Mouse (Mus musculus) lung, embryonic 14.5 days (tissue): Measurements from ENCODE around the gene Zmat5. TPM values are rescaled to one million over a fixed set of nuclear protein-coding genes. Genes with fewer than 3 reads are reported as not detected.
A peak's percentile ranks its signal among the peaks of the same experiment; 100 is the strongest.

ENCODE experiments used
- ATAC-seq: fragments of 200-750 bp; cut with Nextera tagmentation; 2 replicates; pipeline ENCODE4 v1.8.0; 2017; ENCODE audit warnings: mild to moderate bottlenecking, moderate TSS enrichment, moderate library complexity; ENCODE audit not compliant: insufficient read depth
- DNase-seq: peaks from one replicate; pipeline ENCODE4 v3.0.0-alpha.2; 2015
- H3K27ac ChIP-seq: fragments of 300-500 bp; sonication (generic); 2 replicates; pipeline ENCODE4 v1.5.1; 2014; ENCODE audit warnings: low read depth, mild to moderate bottlenecking, moderate library complexity
- H3K27me3 ChIP-seq: fragments of 300-500 bp; sonication (generic); 2 replicates; pipeline ENCODE4 v1.6.1; 2014; ENCODE audit warnings: low read length, control low read depth; ENCODE audit not compliant: insufficient read depth
- H3K36me3 ChIP-seq: fragments of 300-500 bp; sonication (generic); 2 replicates; pipeline ENCODE4 v1.6.1; 2014; ENCODE audit warnings: control low read depth; ENCODE audit not compliant: insufficient read depth
- H3K4me1 ChIP-seq: fragments of 300-500 bp; sonication (generic); 2 replicates; pipeline ENCODE4 v1.6.1; 2014; ENCODE audit warnings: antibody characterized with exemption, control low read depth; ENCODE audit not compliant: insufficient read depth
- H3K4me2 ChIP-seq: fragments of 300-500 bp; sonication (generic); 2 replicates; pipeline ENCODE4 v1.6.1; 2014; ENCODE audit warnings: mild to moderate bottlenecking
- H3K4me3 ChIP-seq: fragments of 300-500 bp; sonication (generic); 2 replicates; pipeline ENCODE4 v1.5.1; 2014; ENCODE audit warnings: low read depth, low read length
- H3K9ac ChIP-seq: fragments of 300-500 bp; sonication (generic); 2 replicates; pipeline ENCODE4 v1.6.1; 2014
- H3K9me3 ChIP-seq: fragments of 300-500 bp; sonication (generic); 2 replicates; pipeline ENCODE4 v1.6.1; 2016; ENCODE audit warnings: low read depth, low read length, control low read depth
- CTCF ChIP-seq: IDR thresholded peaks from 2 replicates; pipeline ENCODE4 v1.5.1; 2016; ENCODE audit warnings: antibody characterized with exemption, low read depth
- WGBS: fragments of 180-500 bp; shearing (Covaris S2); extraction: QIAGEN DNeasy Blood & Tissue Kit; methylation state at CpG from one replicate; pipeline ENCODE4 v1.1.7; 2014; 5-methylcytosine and 5-hydroxymethylcytosine counted together
- polyA plus RNA-seq: library from polyadenylated mRNA; unstranded; fragments of >200 nt; fragmentation: Nextera tagmentation; extraction: Ambion mirVana; gene quantifications from 2 replicates; pipeline ENCODE4 v1.2.1, GENCODE M21; 2014

The Zmat5 gene
- polyA plus RNA-seq, 1 experiment from 2014 or later, result 70.4 TPM

DNA sequence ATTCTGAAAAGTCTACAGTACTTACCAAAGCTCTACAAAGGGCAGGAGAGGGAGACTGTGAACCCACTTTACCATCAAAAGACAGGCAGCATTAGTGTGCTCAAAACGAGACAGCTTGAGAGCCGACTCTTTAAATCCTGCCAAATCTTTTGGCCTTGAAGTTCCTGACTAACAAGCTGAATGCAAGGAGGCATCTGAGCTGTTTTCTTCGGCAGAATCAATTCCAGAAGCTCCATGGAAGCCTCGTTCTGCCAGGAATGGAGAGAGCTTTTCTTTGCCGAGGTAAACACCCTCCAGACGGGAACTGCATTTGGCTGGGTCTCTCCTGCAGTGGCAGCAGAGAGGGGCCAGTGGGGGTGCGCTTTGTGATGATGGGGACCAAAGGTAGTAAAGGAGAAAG is 64.8 kb downstream of the Zmat5 start:
- DNase-seq, result no peak
- Histone ChIP-seq H3K9ac (no peak overlapping the region), H3K27ac (no peak overlapping the region), H3K4me1 (no peaks in the 10 kb centered on the region), H3K4me3 (no peak overlapping the region), H3K36me3 (peaks cover 9% of the 10 kb centered on the region; the same call in 1 of the 2 replicates), H3K27me3 (no peaks in the 10 kb centered on the region), H3K9me3 (no peaks in the 10 kb centered on the region), H3K4me2 (no peak overlapping the region)
- no peak for TF ChIP-seq CTCF
- WGBS, result 72% methylated on average over 7 of the region's 7 CpGs
- ATAC-seq, result no peak

DNA sequence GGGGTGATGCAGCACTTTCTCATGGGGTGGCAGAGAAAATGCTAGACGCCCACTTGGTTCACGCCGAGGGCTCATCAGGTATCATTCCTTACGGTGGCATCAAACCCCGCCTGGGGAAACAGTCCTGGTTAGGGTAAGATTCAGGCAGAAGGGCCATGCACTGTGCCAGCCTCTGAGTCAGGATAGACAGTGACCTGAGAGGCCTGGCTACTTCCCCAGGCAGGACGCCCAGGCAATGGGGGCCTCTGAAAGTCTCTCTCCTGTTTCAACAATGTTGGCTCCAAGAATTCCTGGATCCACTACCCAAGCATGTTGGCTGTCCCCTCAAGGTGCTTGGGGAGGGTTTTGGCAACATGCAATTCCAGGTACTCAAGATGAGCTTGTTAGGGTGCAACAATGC is 65.4 kb downstream of the Zmat5 start:
- Histone ChIP-seq H3K27me3 (no peaks in the 10 kb centered on the region), H3K4me1 (no peaks in the 10 kb centered on the region), H3K9ac (no peak overlapping the region), H3K9me3 (no peaks in the 10 kb centered on the region), H3K4me3 (no peak overlapping the region), H3K27ac (no peak overlapping the region), H3K4me2 (no peak overlapping the region), H3K36me3 (peaks cover 9% of the 10 kb centered on the region; the same call in 1 of the 2 replicates)
- WGBS, result 91% methylated on average over 6 of the region's 6 CpGs
- ATAC-seq (no peak), DNase-seq (no peak)
- TF ChIP-seq CTCF, result no peak

DNA sequence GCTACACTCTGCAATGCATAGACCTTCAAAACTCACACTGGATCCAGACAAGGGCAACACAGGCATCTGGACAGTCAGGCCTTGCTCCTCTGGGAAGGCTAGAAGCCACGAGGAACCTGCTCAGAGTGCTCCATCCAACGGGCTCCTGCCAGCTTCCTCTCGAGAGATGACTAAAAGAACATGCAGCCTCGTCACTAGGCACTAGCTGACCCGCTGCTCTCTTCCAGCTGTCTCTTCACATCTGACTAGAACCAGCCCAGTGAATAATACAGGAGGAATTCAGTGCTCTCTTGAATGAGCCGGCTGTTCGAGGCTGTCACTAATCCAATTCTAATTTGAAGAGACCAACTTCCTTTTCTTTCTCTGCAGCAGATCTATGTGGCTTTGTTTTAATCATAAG is 67.3 kb downstream of the Zmat5 start:
- Histone ChIP-seq H3K9ac (no peak overlapping the region), H3K27ac (no peak overlapping the region), H3K4me1 (no peaks in the 10 kb centered on the region), H3K36me3 (peaks cover 9% of the 10 kb centered on the region; the same call in 1 of the 2 replicates), H3K4me3 (no peak overlapping the region), H3K4me2 (no peak overlapping the region), H3K9me3 (no peaks in the 10 kb centered on the region), H3K27me3 (no peaks in the 10 kb centered on the region)
- TF ChIP-seq CTCF, result no peak
- ATAC-seq, result no peak
- 78% methylated on average over 7 of the region's 7 CpGs for WGBS
- no peak for DNase-seq

DNA sequence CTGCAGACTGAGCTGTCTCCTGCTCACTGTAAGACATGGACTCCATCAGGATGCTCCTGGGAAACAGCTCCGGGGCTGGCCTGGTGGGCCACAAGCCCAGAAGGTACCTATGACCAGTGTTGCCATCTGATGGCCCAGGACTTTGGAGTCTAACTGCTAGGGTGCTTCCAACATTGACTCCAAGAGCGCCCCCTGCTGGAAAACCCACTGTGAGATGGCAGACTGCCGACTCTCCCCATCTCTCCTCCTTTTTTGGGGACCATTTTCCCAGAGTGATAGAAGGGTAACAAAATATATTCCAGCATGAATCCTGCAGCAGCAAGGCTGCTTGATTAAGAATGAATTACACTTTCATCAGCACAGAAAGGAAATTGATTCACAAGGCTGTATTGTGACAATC is 68.4 kb downstream of the Zmat5 start:
- Histone ChIP-seq H3K4me3 (no peak overlapping the region), H3K36me3 (peaks cover 4% of the 10 kb centered on the region), H3K4me2 (no peak overlapping the region), H3K27ac (no peak overlapping the region), H3K27me3 (no peaks in the 10 kb centered on the region), H3K4me1 (no peaks in the 10 kb centered on the region), H3K9me3 (no peaks in the 10 kb centered on the region), H3K9ac (no peak overlapping the region)
- 26% methylated on average over 3 of the region's 3 CpGs for WGBS
- ATAC-seq (no peak), DNase-seq (peak; percentile 78)
- peak; percentile 67 for TF ChIP-seq CTCF

- peaks cover 34% of the 10 kb centered on the region for H3K36me3 ChIP-seq
- no peaks in the 10 kb centered on the region for H3K4me1 ChIP-seq
- DNase-seq (no peak), ATAC-seq (no peak)
- H3K4me2 ChIP-seq, result no peak overlapping the region
- 75% methylated on average over 3 of the region's 3 CpGs for WGBS
- TF ChIP-seq CTCF, result no peak
- no peak overlapping the region for H3K27ac ChIP-seq
- H3K4me3 ChIP-seq, result no peak overlapping the region
- no peaks in the 10 kb centered on the region for H3K9me3 ChIP-seq
- H3K27me3 ChIP-seq, result no peaks in the 10 kb centered on the region
- H3K9ac ChIP-seq, result no peak overlapping the region
Measured at GRCm38 (mm10) chr11:4780927-4781326, 76.4 kb downstream of the Zmat5 start.

GRCm38 (mm10) chr11:4783116-4783515 is 78.6 kb downstream of the Zmat5 start:
- DNase-seq, result no peak
- Histone ChIP-seq H3K36me3 (peaks cover 49% of the 10 kb centered on the region), H3K27ac (no peak overlapping the region), H3K27me3 (no peaks in the 10 kb centered on the region), H3K4me2 (no peak overlapping the region), H3K9ac (no peak overlapping the region), H3K4me1 (no peaks in the 10 kb centered on the region), H3K9me3 (no peaks in the 10 kb centered on the region), H3K4me3 (no peak overlapping the region)
- WGBS, result 75% methylated on average over 3 of the region's 3 CpGs
- TF ChIP-seq CTCF, result no peak
- no peak for ATAC-seq

DNA sequence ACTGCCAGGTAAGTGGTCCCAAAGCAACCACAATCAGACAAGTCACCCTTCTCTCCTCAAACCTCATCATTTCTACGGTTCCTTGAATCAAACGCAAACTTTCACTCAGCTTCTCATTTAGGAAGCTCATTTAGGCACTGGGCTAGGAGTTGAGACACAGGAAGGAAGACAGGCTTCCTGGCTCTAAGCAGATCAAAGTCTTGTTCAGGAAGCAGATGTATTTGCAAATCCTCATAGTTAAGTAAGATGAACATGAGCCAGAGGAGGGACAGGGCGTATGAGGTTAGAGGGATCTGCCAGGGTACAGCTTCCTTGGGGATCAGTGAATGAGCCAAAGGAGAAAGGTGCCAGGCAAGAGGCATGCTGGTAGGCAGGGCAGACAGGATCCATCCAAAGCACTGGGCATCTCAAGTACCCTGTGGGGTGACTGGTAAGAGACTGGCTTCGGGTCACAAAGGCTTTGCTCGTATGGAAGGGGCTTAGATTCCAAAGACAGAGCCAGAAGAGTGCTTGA is 80.2 kb downstream of the Zmat5 start:
- ATAC-seq (no peak), DNase-seq (peak; percentile 41)
- no peaks in the 10 kb centered on the region for H3K4me1 ChIP-seq
- 78% methylated on average over 5 of the region's 5 CpGs for WGBS
- no peaks in the 10 kb centered on the region for H3K27me3 ChIP-seq
- H3K27ac ChIP-seq, result no peak overlapping the region
- TF ChIP-seq CTCF, result no peak
- no peaks in the 10 kb centered on the region for H3K9me3 ChIP-seq
- H3K36me3 ChIP-seq, result peaks cover 55% of the 10 kb centered on the region
- H3K9ac ChIP-seq, result no peak overlapping the region
- no peak overlapping the region for H3K4me2 ChIP-seq
- no peak overlapping the region for H3K4me3 ChIP-seq

Other genes with a start within 250 kb of the Zmat5 start
- 29.5 and 32.1 TPM in 2 replicates for gene Mtmr3, start 109.8 kb upstream of the Zmat5 start, polyA plus RNA-seq
- gene Gm11032, start 84.6 kb upstream of the Zmat5 start, polyA plus RNA-seq, result not detected in 2 replicates
- 36.6 and 37.3 TPM in 2 replicates for gene Ascc2, start 66.9 kb upstream of the Zmat5 start, polyA plus RNA-seq
- 736 and 777 TPM in 2 replicates for gene Uqcr10, start 336 bp upstream of the Zmat5 start, polyA plus RNA-seq
- gene Cabp7, start 42.1 kb downstream of the Zmat5 start, polyA plus RNA-seq, result 0.17 and 0.18 TPM in 2 replicates
- 43.3 and 47.6 TPM in 2 replicates for gene Nf2, start 144.9 kb downstream of the Zmat5 start, polyA plus RNA-seq
- 32.0 and 32.4 TPM in 2 replicates for gene Nipsnap1, start 169.3 kb downstream of the Zmat5 start, polyA plus RNA-seq
- gene Thoc5, start 190.6 kb downstream of the Zmat5 start, polyA plus RNA-seq, result 37.7 and 43.4 TPM in 2 replicates
- gene Nefh, start 243.4 kb downstream of the Zmat5 start, polyA plus RNA-seq, result 0.35 and 0.36 TPM in 2 replicates